Mouse (Mus musculus): Measurements from ENCODE around the gene Slitrk6.

The Slitrk6 gene

GRCm38 (mm10) chr14:110754484-110755307 is at the start of gene Slitrk6:
Gene Slitrk6, minus strand, starts transcription at chr14:110755149.
- peak; percentile 24 to 32 for DNase-seq (ENCODE audit: low spot score in 2 of 2)

GRCm38 (mm10) chr14:110777546-110777945 is 22.6 kb upstream of the Slitrk6 start:
- DNase-seq (ENCODE audit: low spot score in 2 of 2) = no peak

- DNase-seq (ENCODE audit: low spot score in 2 of 2) = no peak
Measured at GRCm38 (mm10) chr14:110770694-110771093, 15.7 kb upstream of the Slitrk6 start.

GRCm38 (mm10) chr14:110762588-110763220 is 7.8 kb upstream of the Slitrk6 start:
- no peak for DNase-seq (ENCODE audit: low spot score in 2 of 2)

GRCm38 (mm10) chr14:110760909-110761308 is 6.0 kb upstream of the Slitrk6 start:
- DNase-seq (ENCODE audit: low spot score in 2 of 2) = no peak

GRCm38 (mm10) chr14:110755308-110755650 is 330 bp upstream of the Slitrk6 start:
- no peak for DNase-seq (ENCODE audit: low spot score in 2 of 2)

- no peak for DNase-seq (ENCODE audit: low spot score in 2 of 2)
Measured at GRCm38 (mm10) chr14:110739861-110740260, 15.1 kb downstream of the Slitrk6 start.

- no peak for DNase-seq (ENCODE audit: low spot score in 2 of 2)
Measured at GRCm38 (mm10) chr14:110739368-110739767, 15.6 kb downstream of the Slitrk6 start.

GRCm38 (mm10) chr14:110728344-110728910 is 26.5 kb downstream of the Slitrk6 start:
- DNase-seq (ENCODE audit: low spot score in 2 of 2) = no peak

- DNase-seq (ENCODE audit: low spot score in 2 of 2) = no peak
Measured at GRCm38 (mm10) chr14:110724026-110724576, 30.8 kb downstream of the Slitrk6 start.
